Mouse (Mus musculus) forebrain, embryonic 16.5 days (tissue): ENCODE measurements at regions not wholly inside any gene's neighbourhood (a gene's known extent, or its start where the extent isn't known, plus 50 kb on each side); places are given as distances from the start of the nearest gene placed in this dataset.

ENCODE experiments used
- ATAC-seq: fragments of 200-750 bp; cut with Nextera tagmentation; 2 replicates; pipeline ENCODE4 v1.8.0; 2017; ENCODE audit warnings: mild to moderate bottlenecking, moderate library complexity
- H3K27ac ChIP-seq: fragments of 300-500 bp; sonication (generic); 2 replicates; pipeline ENCODE4 v1.5.1; 2014; ENCODE audit warnings: low read length, control low read depth
- H3K27me3 ChIP-seq: fragments of 300-500 bp; sonication (generic); replicated peaks from 2 replicates; pipeline ENCODE4 v1.6.1; 2014; ENCODE audit warnings: low read length; ENCODE audit not compliant: control insufficient read depth, insufficient read depth
- H3K36me3 ChIP-seq: fragments of 300-500 bp; sonication (generic); 2 replicates; pipeline ENCODE4 v1.6.1; 2014; ENCODE audit not compliant: control insufficient read depth, insufficient read depth
- H3K4me1 ChIP-seq: fragments of 300-500 bp; sonication (generic); replicated peaks from 2 replicates; pipeline ENCODE4 v1.6.1; 2014; ENCODE audit warnings: low read length; ENCODE audit not compliant: control insufficient read depth, insufficient read depth
- H3K4me2 ChIP-seq: fragments of 300-500 bp; sonication (generic); 2 replicates; pipeline ENCODE4 v1.6.1; 2014; ENCODE audit warnings: mild to moderate bottlenecking, low read length, control low read depth
- H3K4me3 ChIP-seq: fragments of 300-500 bp; sonication (generic); replicated peaks from 2 replicates; pipeline ENCODE4 v1.5.1; 2014; ENCODE audit warnings: mild to moderate bottlenecking, low read length, control low read depth
- H3K9ac ChIP-seq: fragments of 300-500 bp; sonication (generic); replicated peaks from 2 replicates; pipeline ENCODE4 v1.6.1; 2014; ENCODE audit warnings: low read depth, low read length, control low read depth
- H3K9me3 ChIP-seq: fragments of 300-500 bp; sonication (generic); 2 replicates; pipeline ENCODE4 v1.6.1; 2016; ENCODE audit warnings: low read length; ENCODE audit not compliant: control insufficient read depth
- WGBS: fragments of 180-500 bp; shearing (Covaris S2); extraction: QIAGEN DNeasy Blood & Tissue Kit; methylation state at CpG from one replicate; pipeline ENCODE4 v1.1.7; 2014; 5-methylcytosine and 5-hydroxymethylcytosine counted together

DNA sequence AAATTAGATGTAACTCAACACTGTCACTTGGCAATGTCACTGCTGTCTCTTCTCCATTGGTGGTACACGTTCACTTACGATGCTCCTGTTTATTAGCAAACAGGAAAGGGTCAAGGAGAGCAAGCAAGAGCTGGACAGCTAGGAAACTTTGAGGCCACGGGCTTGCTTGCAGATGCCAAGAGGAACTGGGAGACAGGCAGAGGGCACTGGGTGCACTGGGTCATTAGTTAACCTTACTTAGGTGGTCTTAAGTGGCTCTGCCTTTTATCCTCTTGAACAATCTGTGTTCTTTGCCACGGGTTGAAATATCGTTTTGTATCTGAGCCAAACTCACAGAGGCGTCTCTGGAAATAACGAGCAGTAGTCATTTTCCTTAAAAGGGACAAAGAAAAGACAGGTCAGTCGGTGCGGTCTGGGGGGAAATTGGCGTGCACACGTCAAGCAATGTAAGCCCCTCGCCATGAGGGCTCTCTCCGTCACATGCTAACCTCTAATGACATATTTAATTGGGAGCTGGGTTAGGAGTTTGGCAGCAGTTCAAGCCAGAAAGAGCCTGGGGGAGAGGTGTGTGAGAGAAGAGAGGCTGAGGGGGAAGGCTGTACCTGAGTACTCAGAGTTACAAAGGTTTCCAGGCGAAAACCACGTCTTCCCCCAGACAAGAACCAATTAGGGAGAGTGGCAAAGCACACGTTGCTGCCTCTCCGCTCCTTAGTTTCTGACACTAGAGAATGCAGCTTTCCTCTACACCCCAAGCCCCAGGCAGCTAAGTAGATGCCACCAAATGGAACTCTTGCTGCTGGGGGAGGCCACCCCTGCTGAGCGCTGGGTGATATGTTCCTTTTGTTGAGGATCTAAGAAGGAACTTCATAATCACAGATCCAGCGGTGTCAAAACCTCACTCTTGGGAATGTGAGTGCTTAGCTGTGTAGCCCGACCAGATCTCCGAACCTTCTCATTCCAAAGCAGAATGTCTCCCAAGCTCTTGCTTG lies 140.0 kb upstream of the Tut7 start:
- peak; percentile 45; the same call in 1 of the 2 replicates for ATAC-seq
- H3K27me3 ChIP-seq, result no peaks in the 10 kb centered on the region
- WGBS, result 31% methylated on average over 21 of the region's 21 CpGs
- no peaks in the 10 kb centered on the region for H3K9me3 ChIP-seq
- no peak overlapping the region for H3K4me2 ChIP-seq
- H3K36me3 ChIP-seq, result no peaks in the 10 kb centered on the region
- no peak overlapping the region for H3K9ac ChIP-seq
- no peak overlapping the region for H3K4me3 ChIP-seq
- H3K4me1 ChIP-seq, result peaks cover 5% of the 10 kb centered on the region; the same call in 1 of the 2 replicates
- H3K27ac ChIP-seq, result no peak overlapping the region

DNA sequence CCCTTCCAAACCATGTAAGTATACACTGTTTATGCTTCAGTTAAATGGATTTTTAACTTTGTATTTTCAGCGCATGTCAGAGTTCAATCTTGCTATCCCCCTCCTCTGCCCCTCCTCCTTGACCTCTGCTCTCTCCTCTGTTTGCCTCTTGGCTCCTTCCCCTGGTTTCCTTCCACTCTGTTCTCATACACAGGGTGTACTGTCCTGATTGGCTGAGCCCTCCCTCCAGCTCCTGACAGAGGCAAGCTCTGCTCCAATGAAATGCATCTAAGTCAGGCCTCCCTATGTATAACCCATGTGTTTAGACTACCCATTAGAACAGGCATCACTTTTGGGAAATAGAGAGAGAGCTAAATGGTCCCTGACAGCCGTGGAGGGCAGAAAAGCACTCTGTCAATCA lies 133.5 kb upstream of the Tut7 start:
- H3K9me3 ChIP-seq, result no peaks in the 10 kb centered on the region
- no peak for ATAC-seq
- no peaks in the 10 kb centered on the region for H3K4me1 ChIP-seq
- no peaks in the 10 kb centered on the region for H3K27me3 ChIP-seq
- H3K4me2 ChIP-seq, result no peak overlapping the region
- no peak overlapping the region for H3K27ac ChIP-seq
- H3K9ac ChIP-seq, result no peak overlapping the region
- no peaks in the 10 kb centered on the region for H3K36me3 ChIP-seq
- 49% methylated on average over 2 of the region's 2 CpGs for WGBS
- H3K4me3 ChIP-seq, result no peak overlapping the region

DNA sequence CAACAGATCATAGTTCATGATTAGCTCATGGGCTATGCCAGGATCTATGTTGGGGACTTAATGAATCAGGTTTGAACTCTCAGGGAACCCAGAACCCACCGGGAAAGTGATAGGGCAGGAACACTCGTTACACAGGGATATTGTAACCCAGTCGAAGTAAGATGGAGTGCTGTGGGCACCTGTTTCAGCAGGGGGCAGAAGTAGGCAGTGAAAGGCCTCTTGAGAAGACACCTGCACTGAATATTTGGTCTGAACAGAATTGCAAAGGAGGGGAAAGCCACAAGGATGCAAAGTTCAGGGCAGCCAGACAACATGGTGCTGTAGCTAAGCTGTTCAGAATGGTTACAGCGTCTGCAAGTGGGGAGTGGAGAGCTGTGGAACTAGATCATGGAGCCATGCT lies 129.9 kb upstream of the Tut7 start:
- H3K9me3 ChIP-seq, result no peaks in the 10 kb centered on the region
- no peak overlapping the region for H3K9ac ChIP-seq
- no peak for ATAC-seq
- H3K27ac ChIP-seq, result no peak overlapping the region
- H3K4me3 ChIP-seq, result no peak overlapping the region
- H3K4me2 ChIP-seq, result no peak overlapping the region
- WGBS, result 46% methylated on average over 4 of the region's 4 CpGs
- H3K36me3 ChIP-seq, result no peaks in the 10 kb centered on the region
- no peaks in the 10 kb centered on the region for H3K27me3 ChIP-seq
- H3K4me1 ChIP-seq, result peaks cover 5% of the 10 kb centered on the region

DNA sequence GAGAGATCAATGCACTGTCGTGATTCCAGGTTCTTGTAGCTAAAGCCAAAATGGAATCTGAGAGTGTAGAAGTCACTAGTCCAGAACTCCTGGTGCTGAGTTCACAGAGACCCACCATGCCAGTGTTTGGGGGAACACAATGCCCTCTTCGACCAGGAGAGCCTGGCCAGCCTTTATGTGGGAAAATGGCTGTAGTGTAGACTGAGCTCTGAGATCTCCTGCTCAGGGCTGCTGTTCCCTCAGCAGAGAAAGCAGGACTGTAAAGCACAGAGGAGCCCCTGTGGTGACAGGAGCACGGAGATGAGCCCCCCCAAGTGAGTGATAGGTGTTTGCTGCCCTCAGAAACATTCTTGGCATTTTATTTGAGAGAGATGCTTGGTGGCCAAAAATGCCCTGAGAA lies 129.2 kb upstream of the Tut7 start:
- Histone ChIP-seq H3K36me3 (no peaks in the 10 kb centered on the region), H3K4me2 (no peak overlapping the region), H3K9ac (no peak overlapping the region), H3K9me3 (no peaks in the 10 kb centered on the region), H3K4me1 (peaks cover 5% of the 10 kb centered on the region), H3K27me3 (no peaks in the 10 kb centered on the region), H3K27ac (no peak overlapping the region), H3K4me3 (no peak overlapping the region)
- WGBS, result 62% methylated on average over 3 of the region's 3 CpGs
- no peak for ATAC-seq

DNA sequence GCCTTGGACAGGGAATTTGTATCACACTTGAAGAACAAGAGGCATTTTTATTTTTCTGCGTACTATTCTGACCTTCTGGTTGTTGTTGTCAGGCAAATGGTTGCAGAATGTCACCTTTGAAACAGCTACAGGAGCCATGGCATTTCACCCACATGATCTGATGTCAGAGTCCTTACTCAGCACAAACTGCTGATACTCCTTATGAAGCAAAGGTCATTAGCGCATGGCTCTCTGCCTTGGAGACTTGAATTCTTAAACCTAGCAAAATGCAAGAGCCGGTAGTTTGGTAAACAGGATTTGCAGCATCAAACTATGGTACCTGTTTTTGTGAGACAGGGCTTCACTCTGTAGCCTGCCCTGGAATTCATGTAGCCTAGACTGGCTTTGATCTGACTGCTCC lies 127.3 kb upstream of the Tut7 start:
- H3K4me1 ChIP-seq, result peaks cover 5% of the 10 kb centered on the region
- H3K4me2 ChIP-seq, result no peak overlapping the region
- H3K4me3 ChIP-seq, result no peak overlapping the region
- ATAC-seq, result no peak
- H3K9ac ChIP-seq, result no peak overlapping the region
- peaks cover 2% of the 10 kb centered on the region; the same call in 1 of the 2 replicates for H3K9me3 ChIP-seq
- 85% methylated on average over 3 of the region's 3 CpGs for whole genome bisulfite sequencing
- no peaks in the 10 kb centered on the region for H3K27me3 ChIP-seq
- H3K36me3 ChIP-seq, result no peaks in the 10 kb centered on the region
- no peak overlapping the region for H3K27ac ChIP-seq

DNA sequence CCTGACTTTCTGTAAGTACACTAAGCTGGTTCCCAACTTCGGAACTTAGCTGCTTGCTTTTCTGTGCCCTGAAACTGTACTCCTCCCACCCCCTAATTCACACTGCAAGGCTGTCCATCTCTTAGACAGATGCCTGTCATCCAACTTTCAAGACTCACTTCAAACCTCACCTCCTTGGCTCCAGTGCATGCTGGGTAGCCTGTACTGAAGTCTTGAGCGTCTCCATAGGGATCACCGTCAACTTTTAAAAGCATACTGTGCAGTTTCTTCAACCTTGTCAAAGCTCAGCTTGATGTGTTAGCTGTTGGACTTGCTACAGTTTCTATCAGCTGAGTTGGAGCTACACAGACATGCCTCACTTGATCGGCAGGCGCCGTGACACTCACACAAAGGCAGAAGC lies 126.5 kb upstream of the Tut7 start:
- H3K9ac ChIP-seq, result no peak overlapping the region
- H3K27ac ChIP-seq, result no peak overlapping the region
- no peak overlapping the region for H3K4me3 ChIP-seq
- H3K4me1 ChIP-seq, result peaks cover 5% of the 10 kb centered on the region
- no peaks in the 10 kb centered on the region for H3K36me3 ChIP-seq
- no peaks in the 10 kb centered on the region for H3K27me3 ChIP-seq
- no peak overlapping the region for H3K4me2 ChIP-seq
- peaks cover 2% of the 10 kb centered on the region; the same call in 1 of the 2 replicates for H3K9me3 ChIP-seq
- 67% methylated on average over 6 of the region's 6 CpGs for WGBS
- no peak for ATAC-seq

DNA sequence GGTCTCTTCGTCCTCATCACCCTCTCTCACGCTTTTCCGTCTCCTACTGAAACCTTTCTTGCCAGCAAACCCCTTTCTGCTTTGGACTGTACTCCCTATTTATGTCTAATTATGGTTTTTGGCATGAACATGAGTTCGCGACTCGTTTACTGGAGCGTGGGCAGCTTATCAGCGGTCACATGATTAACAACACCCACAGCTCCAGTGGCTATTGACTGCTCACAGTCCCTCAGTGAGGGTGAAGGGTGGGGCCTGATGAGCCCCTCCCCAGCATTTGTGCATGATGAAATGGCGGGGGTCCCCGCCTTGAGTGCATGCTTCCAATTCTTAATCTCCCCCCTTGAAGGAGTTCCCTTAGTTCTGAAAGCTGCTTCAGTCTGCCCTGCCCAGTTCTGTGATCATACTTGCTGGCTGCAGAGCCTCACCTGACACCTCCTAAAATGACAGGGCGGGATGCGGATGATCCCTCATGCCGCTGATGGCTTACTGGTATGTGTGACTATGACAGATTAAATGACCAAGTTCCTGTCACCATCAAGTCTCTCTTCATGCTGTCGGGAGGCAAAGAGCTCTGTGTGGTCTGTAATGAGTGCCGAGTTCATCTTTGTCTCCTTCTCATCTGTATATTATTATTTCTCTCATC lies 125.7 kb upstream of the Tut7 start:
- H3K9me3 ChIP-seq, result peaks cover 2% of the 10 kb centered on the region; the same call in 1 of the 2 replicates

DNA sequence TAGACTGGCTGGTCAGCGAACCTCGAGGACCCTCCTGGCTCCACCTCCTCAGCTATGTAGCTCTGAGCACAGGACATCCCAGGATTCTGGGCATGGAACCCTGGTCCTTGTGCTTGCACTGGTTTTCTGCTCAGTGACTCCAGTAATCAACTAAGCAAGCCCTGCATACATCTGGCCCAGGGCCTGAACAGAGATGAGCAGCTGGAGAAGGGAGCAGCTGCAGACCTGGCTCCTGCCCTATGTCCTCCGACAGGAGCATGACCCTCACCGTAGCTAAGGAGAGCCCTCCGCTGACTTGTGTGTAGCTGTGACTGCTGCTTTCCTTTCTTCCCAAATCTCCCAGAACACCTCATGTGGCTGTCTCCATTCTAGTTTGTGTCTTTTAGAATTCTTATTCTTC lies 124.5 kb upstream of the Tut7 start:
- Histone ChIP-seq H3K27ac (no peak overlapping the region), H3K27me3 (no peaks in the 10 kb centered on the region), H3K4me1 (peaks cover 5% of the 10 kb centered on the region), H3K4me3 (no peak overlapping the region), H3K9ac (no peak overlapping the region), H3K9me3 (peaks cover 2% of the 10 kb centered on the region; the same call in 1 of the 2 replicates), H3K36me3 (no peaks in the 10 kb centered on the region), H3K4me2 (no peak overlapping the region)
- WGBS, result 83% methylated on average over 5 of the region's 5 CpGs
- ATAC-seq, result no peak

More for the DNA sequence above, 125.7 kb upstream of the Tut7 start:
- H3K27ac ChIP-seq, result no peak overlapping the region
- no peak for ATAC-seq
- H3K4me3 ChIP-seq, result no peak overlapping the region
- no peaks in the 10 kb centered on the region for H3K27me3 ChIP-seq
- 62% methylated on average over 15 of the region's 15 CpGs for WGBS
- no peaks in the 10 kb centered on the region for H3K36me3 ChIP-seq
- H3K4me2 ChIP-seq, result no peak overlapping the region
- peaks cover 5% of the 10 kb centered on the region for H3K4me1 ChIP-seq
- H3K9ac ChIP-seq, result no peak overlapping the region

DNA sequence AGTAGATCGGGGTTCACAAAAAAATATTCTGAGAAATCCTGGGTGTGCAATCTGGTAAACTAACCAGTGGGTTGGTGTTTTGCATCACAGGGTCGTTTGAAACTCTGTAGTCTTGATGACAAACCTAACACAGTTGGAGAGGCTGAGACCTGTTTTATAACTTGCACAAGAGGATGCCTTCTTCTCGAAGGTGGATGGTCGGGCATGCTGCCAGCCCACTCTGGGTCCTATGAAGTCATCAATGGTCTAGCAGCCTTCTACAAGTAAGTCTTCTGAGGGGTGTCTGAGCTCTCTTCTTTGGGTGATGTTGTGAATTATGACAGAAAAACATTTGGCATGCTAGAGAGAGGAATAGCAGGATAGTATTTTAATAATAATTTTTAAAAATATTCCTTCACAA lies 123.6 kb upstream of the Tut7 start:
- H3K4me2 ChIP-seq, result no peak overlapping the region
- no peak for ATAC-seq
- H3K27me3 ChIP-seq, result no peaks in the 10 kb centered on the region
- peaks cover 5% of the 10 kb centered on the region for H3K4me1 ChIP-seq
- 76% methylated on average over 4 of the region's 4 CpGs for WGBS
- peaks cover 2% of the 10 kb centered on the region; the same call in 1 of the 2 replicates for H3K9me3 ChIP-seq
- no peak overlapping the region for H3K27ac ChIP-seq
- H3K4me3 ChIP-seq, result no peak overlapping the region
- no peak overlapping the region for H3K9ac ChIP-seq
- H3K36me3 ChIP-seq, result no peaks in the 10 kb centered on the region
